Mouse (Mus musculus) CD8-positive naive resting alpha-beta T cell, adult 2 months (primary cell): ENCODE measurements around the gene Vsx1.

ENCODE experiments used
- DNase-seq, 2 experiments: peaks; one replicate each; pipeline ENCODE4 v3.0.0; 2022; ENCODE audit warnings: low read depth in 2 of 2, low spot score in 2 of 2

The Vsx1 gene

GRCm38 (mm10) chr2:150667820-150668766, 21.1 kb downstream of the Vsx1 start, which contains the start of gene Acss1:
TSS of gene Acss1 (minus strand) at chr2:150668500.
- peak; percentile 19 to 42 for DNase-seq

GRCm38 (mm10) chr2:150667065-150667819, 21.9 kb downstream of the Vsx1 start:
- peak; percentile 78 to 79 for DNase-seq

DNA sequence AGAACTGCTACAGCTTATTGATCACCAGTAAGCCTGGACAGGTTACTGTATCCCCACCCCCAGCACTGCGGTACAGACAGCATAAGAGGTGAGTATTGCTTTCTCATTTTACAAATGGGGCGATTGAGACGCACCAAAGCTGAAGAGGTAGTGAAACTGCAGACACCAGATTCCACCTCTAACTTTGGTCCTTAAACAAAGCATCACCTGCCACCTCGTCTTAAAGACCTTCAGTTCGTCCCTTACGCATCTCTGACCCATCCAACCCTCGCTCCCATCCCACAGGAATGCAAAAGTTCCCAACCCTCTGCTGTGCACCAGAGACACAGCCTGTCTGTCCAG, 22.5 kb downstream of the Vsx1 start:
- DNase-seq: no peak

DNA sequence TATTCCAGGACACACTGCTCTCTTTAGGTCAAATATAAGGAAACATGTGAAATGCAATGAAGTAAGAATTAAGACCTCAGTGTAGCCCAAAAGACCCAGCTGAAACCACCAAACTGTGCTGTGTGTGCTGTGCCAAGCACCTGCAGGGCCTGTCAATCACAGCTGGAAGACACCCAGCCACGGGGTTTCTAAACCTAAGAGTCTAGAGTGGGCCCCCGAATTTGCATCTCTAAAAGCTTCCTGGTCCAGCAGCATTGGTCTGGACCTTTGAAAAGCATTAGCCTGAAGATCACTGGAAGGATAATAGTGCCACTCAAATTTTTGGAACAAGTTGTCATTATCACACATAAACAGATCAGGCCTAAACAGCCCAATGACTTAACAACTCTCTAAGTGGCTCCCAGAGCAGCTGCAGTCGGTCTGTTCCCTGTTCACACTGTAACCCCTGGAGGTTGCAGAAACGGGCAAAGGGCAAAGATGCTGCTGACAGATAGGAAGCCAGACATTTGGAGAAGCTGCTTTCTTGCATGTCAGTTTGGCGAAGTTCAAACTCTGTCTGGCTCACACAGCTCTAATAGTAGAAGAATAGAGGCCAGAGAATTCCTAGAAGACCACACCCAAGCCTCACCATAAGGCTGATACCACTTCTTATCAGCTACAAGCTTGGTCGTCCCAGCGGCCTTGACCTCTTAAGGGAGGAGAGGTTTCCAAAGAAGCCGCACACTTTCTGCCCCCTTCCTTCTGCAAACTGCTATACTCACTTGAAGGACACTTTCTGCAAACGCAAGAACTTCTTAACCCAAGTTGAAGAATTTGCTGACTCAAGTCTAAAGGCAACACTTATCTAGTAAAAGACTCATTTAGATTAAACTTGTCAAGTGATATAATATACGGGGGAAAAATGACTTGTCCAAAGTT, 23.4 kb downstream of the Vsx1 start:
- no peak for DNase-seq

DNA sequence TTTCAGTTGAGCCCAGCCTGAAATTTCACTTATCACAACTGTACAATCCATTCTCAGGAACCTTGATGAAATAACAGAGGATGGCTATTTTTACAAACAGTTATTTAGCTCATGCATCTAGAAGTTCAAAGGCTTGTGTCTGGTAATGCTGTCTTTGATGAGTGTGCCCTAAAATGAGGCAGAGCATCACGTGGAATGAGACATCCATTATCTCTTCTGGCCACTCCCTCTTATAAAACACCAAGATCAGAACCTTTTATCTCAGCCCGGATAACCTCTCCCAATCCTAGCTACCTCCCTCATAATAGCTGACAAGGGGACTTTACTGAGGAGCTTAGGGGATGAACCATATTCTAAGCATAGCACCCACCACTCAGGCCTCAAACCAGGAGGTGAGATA, 24.2 kb downstream of the Vsx1 start:
- DNase-seq: no peak

GRCm38 (mm10) chr2:150664152-150664920, 24.8 kb downstream of the Vsx1 start:
- DNase-seq: no peak

DNA sequence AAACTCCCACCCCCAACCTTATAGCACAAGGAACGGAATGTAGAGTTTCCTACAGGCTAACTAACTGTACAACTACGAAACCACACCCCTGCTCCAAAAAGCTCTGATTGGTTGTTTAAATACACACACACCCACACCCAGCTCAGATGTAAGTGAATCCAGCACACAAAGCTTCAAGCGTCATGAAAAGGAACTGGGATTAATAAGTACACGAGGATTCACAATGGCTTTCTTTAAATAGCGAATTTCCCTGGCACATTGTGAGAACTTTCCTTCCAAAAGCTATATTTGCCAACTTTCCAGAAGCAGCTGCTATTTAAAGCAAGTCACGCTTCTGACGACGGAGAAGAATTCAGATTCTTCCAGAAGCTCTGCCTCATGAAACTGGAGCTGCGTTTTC, 25.9 kb downstream of the Vsx1 start:
- no peak for DNase-seq

GRCm38 (mm10) chr2:150662007-150662406, 27.2 kb downstream of the Vsx1 start:
- no peak for DNase-seq

DNA sequence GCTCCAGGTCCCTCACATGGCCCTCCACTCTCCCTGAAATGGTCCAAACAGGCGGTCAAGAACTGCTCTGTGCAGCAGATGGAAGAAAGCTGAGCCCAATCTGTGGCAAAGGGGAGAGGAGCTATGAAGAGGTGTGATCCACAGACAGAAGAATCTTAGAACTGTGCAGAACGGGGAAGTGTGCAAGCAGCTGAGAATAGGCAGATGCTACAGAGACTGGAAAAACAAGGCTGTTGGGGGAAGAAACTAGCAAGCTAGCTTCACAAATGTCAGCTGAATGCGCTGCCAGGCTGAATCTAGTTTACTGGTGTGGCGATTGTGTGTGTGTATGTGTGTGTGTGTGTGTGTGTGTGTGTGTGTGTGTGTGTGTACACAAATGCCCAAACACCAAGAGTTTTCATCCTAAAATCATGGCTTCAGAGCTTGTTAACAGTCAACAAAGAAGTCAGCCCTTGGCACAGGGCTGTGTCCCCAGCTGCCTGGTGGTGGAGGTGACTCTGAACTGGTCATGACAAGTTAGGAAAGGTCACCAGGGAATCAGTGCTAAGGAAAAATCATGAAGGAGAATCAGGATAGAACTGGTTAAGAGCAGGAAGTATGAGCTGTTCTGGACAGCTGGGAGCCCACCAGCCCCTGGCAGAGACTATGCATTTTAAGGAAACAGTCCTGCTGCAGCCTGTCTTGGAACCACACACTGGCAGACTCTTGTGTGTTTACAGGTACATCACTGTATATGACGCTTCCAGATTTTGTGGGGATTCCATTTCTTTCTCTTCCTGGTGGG, 28.3 kb downstream of the Vsx1 start:
- DNase-seq: no peak

DNA sequence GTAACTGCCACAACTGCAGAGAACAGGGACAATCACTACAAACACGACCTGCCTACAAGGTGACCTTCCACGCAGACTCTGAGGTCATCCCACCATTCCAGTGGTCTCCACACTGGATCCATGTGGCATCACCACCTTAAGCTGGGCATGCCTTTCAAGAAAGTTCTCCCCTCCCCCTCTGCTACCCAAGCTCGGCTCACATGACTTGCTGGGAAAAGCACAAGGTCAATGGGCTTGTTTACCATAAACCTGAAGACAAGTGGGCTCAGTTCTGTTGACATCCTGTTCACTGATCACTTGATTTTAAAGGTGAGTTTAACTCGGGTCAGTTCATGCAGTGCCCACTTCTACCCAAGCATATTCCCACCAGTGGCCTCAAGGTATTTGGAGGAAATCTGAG, 29.1 kb downstream of the Vsx1 start:
- DNase-seq: no peak

- no peak for DNase-seq
Observed at GRCm38 (mm10) chr2:150656975-150657768, 32.0 kb downstream of the Vsx1 start.

GRCm38 (mm10) chr2:150656112-150656511, 33.0 kb downstream of the Vsx1 start:
- DNase-seq: no peak

DNA sequence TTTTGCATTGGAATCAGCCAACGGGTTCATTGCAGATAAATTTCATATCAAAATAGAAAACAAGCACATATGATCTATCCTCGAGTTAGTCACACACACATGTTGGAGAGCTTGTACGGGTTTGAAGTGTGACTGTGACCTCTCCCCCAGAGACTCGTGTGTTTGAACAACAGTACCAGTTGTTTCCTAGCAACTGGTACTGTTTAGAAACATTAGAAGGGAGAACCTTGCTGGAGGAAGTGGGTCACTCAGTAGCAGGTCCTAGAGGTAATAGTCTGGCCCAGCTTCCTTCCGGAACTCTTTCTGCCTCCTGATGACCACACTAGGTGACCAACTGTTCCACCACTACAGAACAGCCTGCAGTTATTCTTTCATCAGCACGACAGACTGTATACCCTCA, 33.9 kb downstream of the Vsx1 start:
- no peak for DNase-seq

GRCm38 (mm10) chr2:150654814-150655213, 34.3 kb downstream of the Vsx1 start:
- DNase-seq: no peak

- no peak for DNase-seq
Observed at GRCm38 (mm10) chr2:150651366-150651765, 37.8 kb downstream of the Vsx1 start.

DNA sequence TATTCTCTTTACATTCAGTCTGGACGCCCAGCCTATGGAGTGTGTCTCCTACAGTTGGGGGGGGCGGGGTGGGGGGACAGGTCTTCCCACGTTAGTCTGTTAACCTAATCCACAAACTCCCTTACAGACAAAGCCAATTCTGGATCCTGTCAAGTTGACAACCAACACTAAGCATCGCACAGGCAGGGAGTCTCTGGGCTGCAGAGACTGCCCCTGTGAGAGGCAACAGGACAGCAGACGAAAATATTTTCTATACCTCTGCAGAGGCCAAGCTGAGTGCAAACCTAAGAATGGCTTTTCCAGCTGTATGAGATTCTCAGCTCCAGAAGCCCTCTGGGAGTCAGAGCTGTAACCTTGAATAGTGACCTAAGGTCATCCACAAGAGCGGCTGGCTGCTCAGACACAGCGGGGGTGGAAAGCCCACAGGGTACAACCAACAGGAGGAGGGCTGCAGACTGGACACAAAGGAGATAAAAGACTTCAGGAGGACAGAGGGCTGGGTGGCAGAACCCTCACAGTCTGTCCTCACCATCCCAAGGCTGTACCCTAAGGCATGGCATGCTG, 38.6 kb downstream of the Vsx1 start:
- DNase-seq: no peak

DNA sequence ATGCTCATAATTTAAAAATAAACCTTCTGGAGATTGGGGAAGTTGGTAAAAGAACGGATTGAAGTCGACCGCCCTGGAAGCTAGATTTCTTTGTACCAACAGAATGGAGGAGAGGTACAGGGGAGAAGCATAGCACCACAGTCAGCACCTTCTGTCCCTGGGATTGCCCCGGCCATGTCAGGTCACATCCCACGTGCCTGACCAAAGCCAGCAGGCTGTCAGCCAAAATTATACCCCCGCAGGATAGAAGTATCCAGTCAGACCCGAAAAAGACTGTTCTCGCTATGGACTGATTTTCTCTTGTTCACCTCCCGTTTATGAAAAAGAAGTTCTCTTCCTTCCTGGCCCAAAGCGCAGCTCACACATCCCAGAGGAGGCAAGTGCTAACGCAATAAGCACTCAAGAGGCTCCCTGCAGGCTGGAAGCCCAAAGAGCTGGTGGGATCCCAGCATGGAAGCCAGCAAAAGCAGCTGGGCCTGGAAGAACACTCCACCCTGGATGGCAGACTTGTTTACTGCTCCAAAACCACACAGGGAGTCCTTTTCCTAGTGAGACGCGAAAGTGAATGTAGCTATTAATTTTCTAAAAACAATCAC, 40.8 kb downstream of the Vsx1 start:
- DNase-seq: no peak

DNA sequence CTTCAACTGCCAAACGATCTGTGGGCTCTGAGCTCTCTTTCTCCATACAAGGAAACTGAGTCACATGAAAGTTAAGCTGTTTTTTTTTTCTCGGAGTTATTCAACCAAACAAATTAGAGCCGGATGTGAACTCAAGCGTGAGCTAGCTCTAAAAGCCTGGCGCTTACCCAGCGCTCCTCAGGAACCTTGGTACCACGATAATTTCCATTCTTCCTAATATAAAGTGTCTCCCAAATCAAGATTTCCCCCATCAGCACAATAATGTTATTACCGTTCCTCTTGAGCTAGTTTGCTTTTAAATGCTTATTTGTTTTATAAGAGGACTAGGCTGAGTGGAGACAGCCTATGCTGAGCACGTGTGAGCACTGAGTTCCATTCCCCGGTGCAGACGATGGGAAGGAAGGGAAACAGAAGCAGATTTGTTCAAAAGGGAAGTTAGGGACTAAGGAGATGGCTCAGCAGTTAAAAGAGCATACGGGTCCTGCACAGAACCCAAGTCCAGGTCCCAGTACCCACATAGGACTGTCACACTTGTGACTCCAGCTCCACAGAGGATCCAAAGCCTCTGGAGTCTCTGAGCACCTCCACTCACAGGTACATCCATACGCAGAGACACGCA, 41.4 kb downstream of the Vsx1 start:
- DNase-seq: no peak
